Mouse (Mus musculus): ENCODE results near the gene Smim11. TPM values are rescaled to one million over a fixed set of nuclear protein-coding genes. Genes with fewer than 3 reads are reported as not detected.

Smim11 gene
- polyA plus RNA-seq, 1 experiment from 2014 or later: 122 TPM

- TF ChIP-seq EP300 (optimal IDR thresholded peaks at IDR 0.05) (no peak), CTCF (IDR thresholded peaks at IDR 0.05; ENCODE audit: low read depth) (no peak)
- H3K4me1 ChIP-seq (replicated peaks; ENCODE audit: control insufficient read depth, insufficient read depth): no peaks in the 10 kb centered on the region
- 91% methylated on average over 8 of the region's 8 CpGs for WGBS
- H3K27me3 ChIP-seq (ENCODE audit: control insufficient read depth, insufficient read depth, low read length): no peaks in the 10 kb centered on the region
- H3K9me3 ChIP-seq (ENCODE audit: control insufficient read depth, low read length): no peaks in the 10 kb centered on the region
- no peak within 1 kb of the TSS for H3K4me3 ChIP-seq (ENCODE audit: low read depth, low read length)
- H3K9ac ChIP-seq (ENCODE audit: low read length): no peak within 1 kb of the TSS
- ATAC-seq (ENCODE audit: low FRiP score, low TSS enrichment) (no peak), DNase-seq (ENCODE audit: low spot score) (no peak)
- no peaks in the 10 kb centered on the region for H3K36me3 ChIP-seq (ENCODE audit: control insufficient read depth, insufficient read depth, low read length)
- H3K4me2 ChIP-seq (replicated peaks; ENCODE audit: low read depth): no peak within 1 kb of the TSS
- H3K27ac ChIP-seq (replicated peaks): no peak within 1 kb of the TSS
Measured at GRCm38 (mm10) chr16:92321341-92321740, 20.3 kb downstream of the Smim11 start, which contains the start of gene Fam243. Gene Fam243, minus strand, starts transcription at chr16:92321441.

GRCm38 (mm10) chr16:92324309-92325061 lies 23.4 kb downstream of the Smim11 start:
- ATAC-seq (ENCODE audit: low FRiP score, low TSS enrichment) (peak; percentile 38; the same call in 1 of the 2 replicates), DNase-seq (ENCODE audit: low spot score) (no peak)
- Histone ChIP-seq H3K36me3 (ENCODE audit: control insufficient read depth, insufficient read depth, low read length) (no peaks in the 10 kb centered on the region), H3K9ac (ENCODE audit: low read length) (no peak overlapping the region), H3K9me3 (ENCODE audit: control insufficient read depth, low read length) (no peaks in the 10 kb centered on the region), H3K4me3 (ENCODE audit: low read depth, low read length) (no peak overlapping the region), H3K4me2 (replicated peaks; ENCODE audit: low read depth) (no peak overlapping the region), H3K4me1 (replicated peaks; ENCODE audit: control insufficient read depth, insufficient read depth) (no peaks in the 10 kb centered on the region), H3K27ac (replicated peaks) (no peak overlapping the region), H3K27me3 (ENCODE audit: control insufficient read depth, insufficient read depth, low read length) (no peaks in the 10 kb centered on the region)
- TF ChIP-seq EP300 (optimal IDR thresholded peaks at IDR 0.05) (no peak), CTCF (IDR thresholded peaks at IDR 0.05; ENCODE audit: low read depth) (no peak)
- 40% methylated on average over 7 of the region's 7 CpGs for WGBS

GRCm38 (mm10) chr16:92325062-92325406 lies 23.9 kb downstream of the Smim11 start:
- Histone ChIP-seq H3K27ac (replicated peaks) (no peak overlapping the region), H3K36me3 (ENCODE audit: control insufficient read depth, insufficient read depth, low read length) (no peaks in the 10 kb centered on the region), H3K4me2 (replicated peaks; ENCODE audit: low read depth) (no peak overlapping the region), H3K9ac (ENCODE audit: low read length) (no peak overlapping the region), H3K9me3 (ENCODE audit: control insufficient read depth, low read length) (no peaks in the 10 kb centered on the region), H3K27me3 (ENCODE audit: control insufficient read depth, insufficient read depth, low read length) (no peaks in the 10 kb centered on the region), H3K4me1 (replicated peaks; ENCODE audit: control insufficient read depth, insufficient read depth) (no peaks in the 10 kb centered on the region), H3K4me3 (ENCODE audit: low read depth, low read length) (no peak overlapping the region)
- DNase-seq (ENCODE audit: low spot score): no peak
- ATAC-seq (ENCODE audit: low FRiP score, low TSS enrichment): no peak
- TF ChIP-seq EP300 (optimal IDR thresholded peaks at IDR 0.05): no peak
- no peak for TF ChIP-seq CTCF (IDR thresholded peaks at IDR 0.05; ENCODE audit: low read depth)
- WGBS: 77% methylated on average over 1 of the region's 1 CpGs

- no peak for TF ChIP-seq EP300 (optimal IDR thresholded peaks at IDR 0.05)
- no peak for TF ChIP-seq CTCF (IDR thresholded peaks at IDR 0.05; ENCODE audit: low read depth)
- peaks cover 3% of the 10 kb centered on the region; the same call in 1 of the 2 replicates for H3K27me3 ChIP-seq (ENCODE audit: control insufficient read depth, insufficient read depth, low read length)
- no peak overlapping the region for H3K27ac ChIP-seq (replicated peaks)
- no peaks in the 10 kb centered on the region for H3K9me3 ChIP-seq (ENCODE audit: control insufficient read depth, low read length)
- no peak overlapping the region for H3K4me2 ChIP-seq (replicated peaks; ENCODE audit: low read depth)
- DNase-seq (ENCODE audit: low spot score) (no peak), ATAC-seq (ENCODE audit: low FRiP score, low TSS enrichment) (no peak)
- H3K36me3 ChIP-seq (ENCODE audit: control insufficient read depth, insufficient read depth, low read length): no peaks in the 10 kb centered on the region
- 78% methylated on average over 10 of the region's 10 CpGs for WGBS
- H3K4me1 ChIP-seq (replicated peaks; ENCODE audit: control insufficient read depth, insufficient read depth): no peaks in the 10 kb centered on the region
- H3K4me3 ChIP-seq (ENCODE audit: low read depth, low read length): no peak overlapping the region
- H3K9ac ChIP-seq (ENCODE audit: low read length): no peak overlapping the region
Measured at GRCm38 (mm10) chr16:92327911-92328310, 26.8 kb downstream of the Smim11 start.

GRCm38 (mm10) chr16:92330966-92331365 lies 29.9 kb downstream of the Smim11 start:
- H3K9ac ChIP-seq (ENCODE audit: low read length): no peak overlapping the region
- no peaks in the 10 kb centered on the region for H3K9me3 ChIP-seq (ENCODE audit: control insufficient read depth, low read length)
- DNase-seq (ENCODE audit: low spot score) (no peak), ATAC-seq (ENCODE audit: low FRiP score, low TSS enrichment) (no peak)
- H3K4me3 ChIP-seq (ENCODE audit: low read depth, low read length): no peak overlapping the region
- 84% methylated on average over 5 of the region's 5 CpGs for WGBS
- no peaks in the 10 kb centered on the region for H3K36me3 ChIP-seq (ENCODE audit: control insufficient read depth, insufficient read depth, low read length)
- H3K4me2 ChIP-seq (replicated peaks; ENCODE audit: low read depth): no peak overlapping the region
- H3K4me1 ChIP-seq (replicated peaks; ENCODE audit: control insufficient read depth, insufficient read depth): no peaks in the 10 kb centered on the region
- TF ChIP-seq EP300 (optimal IDR thresholded peaks at IDR 0.05): no peak
- TF ChIP-seq CTCF (IDR thresholded peaks at IDR 0.05; ENCODE audit: low read depth): no peak
- H3K27me3 ChIP-seq (ENCODE audit: control insufficient read depth, insufficient read depth, low read length): peaks cover 3% of the 10 kb centered on the region; the same call in 1 of the 2 replicates
- H3K27ac ChIP-seq (replicated peaks): no peak overlapping the region

GRCm38 (mm10) chr16:92334600-92334999 lies 33.5 kb downstream of the Smim11 start:
- Histone ChIP-seq H3K36me3 (ENCODE audit: control insufficient read depth, insufficient read depth, low read length) (no peaks in the 10 kb centered on the region), H3K4me1 (replicated peaks; ENCODE audit: control insufficient read depth, insufficient read depth) (no peaks in the 10 kb centered on the region), H3K27ac (replicated peaks) (no peak overlapping the region), H3K4me3 (ENCODE audit: low read depth, low read length) (no peak overlapping the region), H3K9ac (ENCODE audit: low read length) (no peak overlapping the region), H3K9me3 (ENCODE audit: control insufficient read depth, low read length) (no peaks in the 10 kb centered on the region), H3K4me2 (replicated peaks; ENCODE audit: low read depth) (no peak overlapping the region), H3K27me3 (ENCODE audit: control insufficient read depth, insufficient read depth, low read length) (peaks cover 3% of the 10 kb centered on the region; the same call in 1 of the 2 replicates)
- DNase-seq (ENCODE audit: low spot score) (no peak), ATAC-seq (ENCODE audit: low FRiP score, low TSS enrichment) (no peak)
- TF ChIP-seq CTCF (IDR thresholded peaks at IDR 0.05; ENCODE audit: low read depth) (peak; percentile 60), EP300 (optimal IDR thresholded peaks at IDR 0.05) (no peak)
- 53% methylated on average over 9 of the region's 9 CpGs for WGBS

Data from stomach, postnatal 0 days (tissue).